Mouse (Mus musculus) MEL (cell line): ENCODE data around the gene Stim1.

Source experiments
- CHD2 ChIP-seq: IDR thresholded peaks from 2 replicates; pipeline ENCODE4 v1.6.1; 2011; ENCODE audit warnings: low read length, improper control_type of control experiment
- CTCF ChIP-seq, 3 experiments: IDR thresholded peaks in 2 of 3; conservative IDR thresholded peaks in 1 of 3; 2 replicates each; pipeline ENCODE4 v1.5.1; 2011 to 2012; ENCODE audit warnings: low read length in 3 of 3, low read depth in 2 of 3, mild to moderate bottlenecking in 2 of 3, improper control_type of control experiment in 1 of 3, inconsistent platforms in 1 of 3, mixed read lengths in 1 of 3, moderate library complexity in 1 of 3; ENCODE audit not compliant: control insufficient read depth in 1 of 3, insufficient read depth in 1 of 3, poor library complexity in 1 of 3, severe bottlenecking in 1 of 3
- EP300 ChIP-seq, 2 experiments: IDR thresholded peaks; 2 replicates each; pipeline ENCODE4 v1.6.1; 2011; ENCODE audit warnings: improper control_type of control experiment in 2 of 2, low read length in 2 of 2, low read depth in 1 of 2, mild to moderate bottlenecking in 1 of 2
- GATA1 ChIP-seq: IDR thresholded peaks from 2 replicates; pipeline ENCODE4 v1.6.1; 2011; ENCODE audit warnings: low read depth, low read length, improper control_type of control experiment
- JUND ChIP-seq: IDR thresholded peaks from 2 replicates; pipeline ENCODE4 v1.6.1; 2011; ENCODE audit warnings: low read depth, mild to moderate bottlenecking, improper control_type of control experiment, low read length
- NRF1 ChIP-seq: IDR thresholded peaks from 2 replicates; pipeline ENCODE4 v1.6.1; 2014; ENCODE audit warnings: low read depth, mild to moderate bottlenecking, inconsistent platforms, low read length, improper control_type of control experiment, moderate library complexity; ENCODE audit not compliant: poor library complexity, insufficient read depth, severe bottlenecking
- SIN3A ChIP-seq: IDR thresholded peaks from 2 replicates; pipeline ENCODE4 v1.6.1; 2012; ENCODE audit warnings: low read length, improper control_type of control experiment, inconsistent platforms
- TAL1 ChIP-seq: IDR thresholded peaks from 2 replicates; pipeline ENCODE4 v1.6.1; 2012; ENCODE audit warnings: mild to moderate bottlenecking, inconsistent platforms, low read length, moderate library complexity, mixed read lengths
- ZMIZ1 ChIP-seq: IDR thresholded peaks from 2 replicates; pipeline ENCODE4 v1.6.1; 2012; ENCODE audit warnings: low read depth, mild to moderate bottlenecking, inconsistent platforms, low read length, improper control_type of control experiment, moderate library complexity
- ZNF384 ChIP-seq: IDR thresholded peaks from 2 replicates; pipeline ENCODE4 v1.6.1; 2012; ENCODE audit warnings: low read depth, mild to moderate bottlenecking, inconsistent platforms, low read length, improper control_type of control experiment

- TF ChIP-seq CTCF (IDR thresholded peaks at IDR 0.05 in 2 of 3, conservative IDR thresholded peaks at IDR 0.05 in 1 of 3; ENCODE audit: control insufficient read depth in 1 of 3, insufficient read depth in 1 of 3, low read depth in 2 of 3, low read length in 3 of 3, poor library complexity in 1 of 3, severe bottlenecking in 1 of 3) (no peak), EP300 (IDR thresholded peaks at IDR 0.05; ENCODE audit: low read depth in 1 of 2, low read length in 2 of 2) (no peak), GATA1 (no peak), NRF1 (no peak), ZMIZ1 (no peak), CHD2 (no peak), JUND (no peak), TAL1 (no peak), ZNF384 (no peak), SIN3A (no peak)
Observed at GRCm38 (mm10) chr7:102345893-102346292, 78.3 kb downstream of the Stim1 start.
